Mouse (Mus musculus) liver, postnatal 0 days (tissue): ENCODE measurements around the gene Bcl9. TPM values are rescaled to one million over a fixed set of nuclear protein-coding genes. Genes with fewer than 3 reads are reported as not detected.

Experiments
- ATAC-seq: fragments of 200-750 bp; cut with Nextera tagmentation; 2 replicates; pipeline ENCODE4 v1.8.0; 2017; ENCODE audit warnings: mild to moderate bottlenecking, moderate library complexity
- DNase-seq: peaks from one replicate; pipeline ENCODE4 v3.0.0-alpha.2; 2016
- H3K27ac ChIP-seq: fragments of 300-500 bp; sonication (generic); 2 replicates; pipeline ENCODE4 v1.5.1; 2014; ENCODE audit warnings: antibody characterized with exemption, moderate library complexity, mild to moderate bottlenecking, low read depth
- H3K27me3 ChIP-seq: fragments of 300-500 bp; sonication (generic); 2 replicates; pipeline ENCODE4 v1.6.1; 2014; ENCODE audit warnings: low read length, control low read depth, mixed read lengths; ENCODE audit not compliant: insufficient read depth
- H3K36me3 ChIP-seq: fragments of 300-500 bp; sonication (generic); replicated peaks from 2 replicates; pipeline ENCODE4 v1.6.1; 2014; ENCODE audit warnings: mild to moderate bottlenecking, control low read depth, low read length, moderate library complexity, mixed read lengths; ENCODE audit not compliant: insufficient read depth
- H3K4me1 ChIP-seq: fragments of 300-500 bp; sonication (generic); 2 replicates; pipeline ENCODE4 v1.6.1; 2014; ENCODE audit warnings: antibody characterized with exemption, mild to moderate bottlenecking, control low read depth; ENCODE audit not compliant: insufficient read depth
- H3K4me2 ChIP-seq: fragments of 300-500 bp; sonication (generic); 2 replicates; pipeline ENCODE4 v1.6.1; 2014; ENCODE audit warnings: low read depth, mild to moderate bottlenecking, low read length, moderate library complexity, mixed read lengths
- H3K4me3 ChIP-seq: fragments of 300-500 bp; sonication (generic); 2 replicates; pipeline ENCODE4 v1.5.1; 2014; ENCODE audit warnings: low read depth, low read length
- H3K9ac ChIP-seq: fragments of 300-500 bp; sonication (generic); replicated peaks from 2 replicates; pipeline ENCODE4 v1.6.1; 2014; ENCODE audit warnings: mild to moderate bottlenecking, moderate library complexity
- H3K9me3 ChIP-seq: fragments of 300-500 bp; sonication (generic); 2 replicates; pipeline ENCODE4 v1.6.1; 2016; ENCODE audit warnings: mild to moderate bottlenecking, control low read depth, low read length, mixed read lengths
- CTCF ChIP-seq: sonication (generic); IDR thresholded peaks from 2 replicates; pipeline ENCODE4 v1.5.1; 2016; ENCODE audit warnings: antibody characterized with exemption, low read depth
- EP300 ChIP-seq: IDR thresholded peaks from 2 replicates; pipeline ENCODE4 v1.6.1; 2016; ENCODE audit warnings: antibody characterized with exemption, low read depth, mild to moderate bottlenecking
- WGBS: fragments of 180-500 bp; shearing (Covaris S2); extraction: QIAGEN DNeasy Blood & Tissue Kit; methylation state at CpG from one replicate; pipeline ENCODE4 v1.1.7; 2014; ENCODE audit not compliant: insufficient replicate concordance; 5-methylcytosine and 5-hydroxymethylcytosine counted together
- polyA plus RNA-seq: library from polyadenylated mRNA; unstranded; fragments of >200 nt; fragmentation: Nextera tagmentation; extraction: Ambion mirVana; gene quantifications from 2 replicates; pipeline ENCODE4 v1.2.1, GENCODE M21; 2015

Bcl9 gene
- polyA plus RNA-seq, 1 experiment from 2014 or later, result 3.7 TPM

GRCm38 (mm10) chr3:97157958-97158599 lies 139.6 kb downstream of the Bcl9 start:
- H3K27ac ChIP-seq, result peak overlapping the region; percentile 86
- H3K9me3 ChIP-seq, result no peaks in the 10 kb centered on the region
- H3K9ac ChIP-seq, result peak overlapping the region; percentile 85
- peak; percentile 80 for DNase-seq
- no peaks in the 10 kb centered on the region for H3K27me3 ChIP-seq
- H3K4me2 ChIP-seq, result peak overlapping the region; percentile 87
- no peaks in the 10 kb centered on the region for H3K36me3 ChIP-seq
- peaks cover 17% of the 10 kb centered on the region for H3K4me1 ChIP-seq
- WGBS, result 2% methylated on average over 17 of the region's 17 CpGs
- H3K4me3 ChIP-seq, result peak overlapping the region; percentile 87
- peak; percentile 37; the same call in 1 of the 2 replicates for ATAC-seq
- TF ChIP-seq EP300 (no peak), CTCF (no peak)

GRCm38 (mm10) chr3:97157308-97157707 lies 140.4 kb downstream of the Bcl9 start:
- no peak for ATAC-seq
- no peak overlapping the region for H3K9ac ChIP-seq
- no peaks in the 10 kb centered on the region for H3K27me3 ChIP-seq
- no peak for DNase-seq
- H3K4me1 ChIP-seq, result peaks cover 17% of the 10 kb centered on the region
- no peak overlapping the region for H3K27ac ChIP-seq
- H3K4me2 ChIP-seq, result no peak overlapping the region
- WGBS, result 76% methylated on average over 1 of the region's 1 CpGs
- no peaks in the 10 kb centered on the region for H3K9me3 ChIP-seq
- no peak for TF ChIP-seq EP300
- no peaks in the 10 kb centered on the region for H3K36me3 ChIP-seq
- H3K4me3 ChIP-seq, result no peak overlapping the region

GRCm38 (mm10) chr3:97156431-97156830 lies 141.3 kb downstream of the Bcl9 start:
- no peaks in the 10 kb centered on the region for H3K9me3 ChIP-seq
- TF ChIP-seq EP300 (no peak), CTCF (no peak)
- H3K4me1 ChIP-seq, result peaks cover 14% of the 10 kb centered on the region
- no peak overlapping the region for H3K4me3 ChIP-seq
- no peak for DNase-seq
- no peak for ATAC-seq
- no peaks in the 10 kb centered on the region for H3K36me3 ChIP-seq
- H3K9ac ChIP-seq, result no peak overlapping the region
- no peak overlapping the region for H3K4me2 ChIP-seq
- no peaks in the 10 kb centered on the region for H3K27me3 ChIP-seq
- no peak overlapping the region for H3K27ac ChIP-seq
- WGBS, result 74% methylated on average over 6 of the region's 6 CpGs

Other genes with a start within 250 kb of the Bcl9 start
- 23.6 and 24.1 TPM in 2 replicates for gene Acp6, start 139.1 kb downstream of the Bcl9 start, polyA plus RNA-seq
- not detected in 2 replicates for gene Olfr1402, start 124.1 kb upstream of the Bcl9 start, polyA plus RNA-seq